Mouse (Mus musculus) liver, adult (tissue): ENCODE measurements around the gene Gm11733.

Experiments used
- GATA4 ChIP-seq: IDR thresholded peaks from 2 replicates; pipeline ENCODE4 v1.6.1; 2014; ENCODE audit warnings: mild to moderate bottlenecking, low read length; ENCODE audit not compliant: insufficient replicate concordance

Gene Gm11733

DNA sequence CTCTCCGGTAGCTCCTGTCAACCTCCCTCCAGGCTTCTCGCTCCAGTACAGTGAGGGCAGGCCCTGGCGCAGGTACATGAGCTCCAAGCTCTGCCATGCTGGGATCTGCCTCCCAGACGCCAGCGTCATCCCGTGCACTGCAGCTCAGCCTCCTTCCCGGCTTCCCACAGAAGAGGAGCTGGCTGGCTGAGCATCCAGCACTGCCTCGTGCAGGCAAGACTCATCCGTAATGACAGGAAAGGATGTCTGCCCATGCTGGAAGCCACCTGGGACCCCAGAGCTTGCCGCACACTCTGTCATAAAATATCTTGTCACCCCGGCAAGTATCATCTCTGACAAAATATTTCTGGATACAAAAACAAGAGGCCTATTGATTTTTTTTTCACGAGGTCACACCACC lies at the start of gene Gm11733:
Gene Gm11733 (plus strand): TSS at position 171 of the 400 bp plus-strand sequence.
- no peak for TF ChIP-seq GATA4

DNA sequence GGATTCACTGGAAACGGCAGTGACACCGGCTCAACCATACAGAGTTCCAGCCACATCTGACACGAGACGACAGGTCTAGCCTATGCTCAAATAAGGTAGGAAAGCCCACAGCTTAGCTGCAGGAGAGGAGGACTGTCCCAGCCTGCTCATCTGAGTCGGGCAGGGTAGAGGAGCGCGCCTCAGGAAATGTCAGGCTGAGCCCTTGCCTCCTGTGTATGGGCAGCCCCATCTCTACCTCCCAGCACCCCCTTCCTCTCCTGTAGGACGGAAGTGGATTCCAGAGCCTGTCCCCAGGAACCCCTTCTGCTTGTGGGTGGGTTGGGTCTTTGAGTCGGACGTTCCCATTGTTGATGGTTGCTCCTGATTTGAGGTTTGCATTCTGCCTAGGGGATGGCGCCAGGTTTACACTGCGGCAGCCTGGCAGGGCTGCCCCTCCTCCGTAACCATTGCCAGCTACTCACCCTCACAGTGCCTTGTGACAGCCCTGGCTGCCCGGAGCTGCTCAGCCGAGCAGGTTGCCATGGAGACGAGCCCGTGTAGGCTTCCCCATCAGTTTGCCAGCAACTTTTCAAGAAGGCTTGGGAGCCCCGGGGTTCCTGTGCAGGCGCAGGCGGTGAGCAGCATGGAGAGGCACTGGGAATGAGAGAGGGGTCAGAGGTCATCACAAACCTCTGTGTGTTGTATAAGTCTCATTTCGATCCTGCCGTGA lies 47.6 kb upstream of the Gm11733 start:
- TF ChIP-seq GATA4: no peak

DNA sequence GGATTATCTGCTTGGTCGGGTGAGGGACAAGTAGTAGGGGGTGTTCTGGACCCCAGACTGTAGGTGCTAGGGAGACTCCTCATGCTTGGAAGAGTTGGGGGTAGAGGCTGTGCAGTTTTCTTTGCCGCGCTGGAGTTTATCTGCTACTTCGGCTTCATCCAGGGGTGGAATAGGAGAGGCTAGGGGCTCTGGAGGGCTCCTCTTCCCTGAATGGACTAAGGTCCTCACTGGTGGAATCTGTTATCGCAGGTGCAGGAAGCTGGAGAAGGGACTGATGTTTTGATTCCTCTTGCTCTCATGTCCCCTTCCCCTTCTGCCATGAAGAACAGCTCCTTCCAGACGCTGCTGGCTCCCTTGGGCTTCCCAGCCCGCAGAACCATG lies 47.1 kb upstream of the Gm11733 start:
- no peak for TF ChIP-seq GATA4

- no peak for TF ChIP-seq GATA4
These were observed 45.8 kb upstream of the Gm11733 start for GRCm38 (mm10) chr11:117438363-117438762.

DNA sequence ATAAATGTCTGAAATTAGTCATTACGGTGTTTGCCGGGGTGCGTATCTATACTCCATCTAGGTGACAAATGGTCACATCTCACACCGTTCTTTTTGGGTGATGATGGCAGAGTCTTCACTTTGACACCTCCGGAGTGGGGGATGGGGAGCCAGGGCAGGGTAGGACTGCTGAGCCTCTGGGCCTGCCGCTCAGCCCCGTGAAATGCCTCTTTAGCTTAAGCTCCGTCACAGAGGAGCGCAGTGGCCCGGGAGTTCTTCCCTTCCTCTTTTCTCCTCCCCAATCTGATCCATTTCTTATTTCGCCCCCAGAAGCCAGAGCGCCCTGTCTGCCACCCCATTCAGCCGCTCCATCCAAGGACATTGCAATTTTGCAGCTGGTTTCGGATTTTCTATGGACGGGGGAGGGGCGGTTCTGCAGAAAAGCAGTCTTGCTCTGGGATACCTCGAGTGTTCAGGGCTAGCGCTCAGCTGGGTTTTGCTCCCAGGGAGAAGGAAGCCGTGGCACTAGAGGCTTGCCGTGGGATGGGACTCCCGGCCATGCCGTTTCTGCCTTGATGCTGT lies 43.2 kb upstream of the Gm11733 start:
- no peak for TF ChIP-seq GATA4

GRCm38 (mm10) chr11:117444090-117444489 lies 40.1 kb upstream of the Gm11733 start:
- TF ChIP-seq GATA4: no peak

- TF ChIP-seq GATA4: no peak
These were observed 38.5 kb upstream of the Gm11733 start for GRCm38 (mm10) chr11:117445707-117446106.

- TF ChIP-seq GATA4: no peak
These were observed 30.1 kb upstream of the Gm11733 start for GRCm38 (mm10) chr11:117454086-117454485.

DNA sequence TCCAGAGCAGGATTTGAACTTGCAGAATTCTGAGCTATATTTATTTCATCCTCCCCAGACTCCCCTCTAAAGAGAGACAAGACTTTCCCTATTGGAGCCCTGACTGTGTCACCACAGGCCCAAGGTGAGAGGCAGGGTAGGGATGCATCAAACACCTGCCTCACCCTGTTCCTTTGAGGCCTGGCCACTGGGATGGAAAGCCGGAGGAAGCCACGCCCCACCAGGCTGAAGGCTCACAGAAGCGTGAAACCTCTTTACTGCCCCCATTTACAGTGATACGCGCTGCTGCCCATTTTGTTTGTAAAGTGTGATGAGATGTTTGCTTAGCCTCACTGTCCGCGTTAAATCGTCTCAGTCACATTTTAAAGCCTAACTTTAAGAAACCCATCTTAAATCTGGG lies 25.0 kb upstream of the Gm11733 start:
- TF ChIP-seq GATA4: no peak

DNA sequence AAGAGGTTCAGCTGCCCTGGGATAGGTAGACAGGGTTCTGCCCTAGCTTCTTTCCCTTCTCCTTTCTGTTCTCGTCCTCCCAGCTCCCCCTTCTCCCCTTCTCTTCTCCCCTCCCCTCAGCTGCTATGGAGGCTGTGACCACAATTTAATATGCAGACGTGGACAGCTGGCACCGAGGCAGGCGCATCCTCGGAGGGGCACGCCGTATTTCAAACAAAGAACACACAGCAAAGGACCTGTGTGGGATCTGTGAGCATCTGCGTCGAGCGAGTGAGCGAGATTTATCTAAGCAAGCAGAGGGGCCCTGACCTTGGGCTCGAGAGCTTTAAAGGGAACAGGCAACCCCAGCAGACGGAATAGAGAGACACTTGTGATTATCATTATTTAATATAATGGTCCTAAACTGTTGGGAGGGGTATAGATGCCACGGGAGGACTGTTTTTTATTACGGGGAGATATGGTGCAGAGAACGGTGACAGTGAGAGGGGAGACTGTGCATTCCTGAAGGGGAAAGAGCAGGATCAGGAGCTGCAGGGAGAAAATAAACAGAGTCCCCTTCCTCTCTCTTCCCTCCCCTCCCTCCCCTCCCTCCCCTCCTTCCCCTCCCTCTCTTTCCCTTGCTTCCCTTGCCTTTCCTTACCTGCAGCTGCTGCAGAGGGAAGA lies 21.8 kb upstream of the Gm11733 start:
- no peak for TF ChIP-seq GATA4

DNA sequence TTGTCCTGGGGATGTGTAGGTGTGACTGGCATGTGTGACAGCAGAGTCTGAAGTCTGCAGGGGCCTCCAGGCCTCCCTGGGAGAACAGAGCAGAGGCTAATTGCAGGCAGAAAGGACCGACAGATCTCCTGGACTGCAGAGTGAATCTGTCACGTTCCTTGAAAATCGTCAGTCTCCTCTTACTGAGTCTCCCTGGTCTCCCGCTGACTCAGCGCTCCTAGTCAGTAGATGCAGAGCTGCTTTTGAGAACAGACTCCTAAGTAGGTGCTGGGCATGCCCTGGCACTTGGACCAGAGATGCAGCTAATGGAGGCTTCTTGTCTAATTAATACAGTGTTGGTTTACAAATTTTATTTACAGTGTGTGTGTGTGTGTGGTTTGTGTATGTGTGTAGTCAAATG lies 17.9 kb upstream of the Gm11733 start:
- no peak for TF ChIP-seq GATA4

- TF ChIP-seq GATA4: no peak
These were observed 17.3 kb upstream of the Gm11733 start for GRCm38 (mm10) chr11:117466911-117467310.

DNA sequence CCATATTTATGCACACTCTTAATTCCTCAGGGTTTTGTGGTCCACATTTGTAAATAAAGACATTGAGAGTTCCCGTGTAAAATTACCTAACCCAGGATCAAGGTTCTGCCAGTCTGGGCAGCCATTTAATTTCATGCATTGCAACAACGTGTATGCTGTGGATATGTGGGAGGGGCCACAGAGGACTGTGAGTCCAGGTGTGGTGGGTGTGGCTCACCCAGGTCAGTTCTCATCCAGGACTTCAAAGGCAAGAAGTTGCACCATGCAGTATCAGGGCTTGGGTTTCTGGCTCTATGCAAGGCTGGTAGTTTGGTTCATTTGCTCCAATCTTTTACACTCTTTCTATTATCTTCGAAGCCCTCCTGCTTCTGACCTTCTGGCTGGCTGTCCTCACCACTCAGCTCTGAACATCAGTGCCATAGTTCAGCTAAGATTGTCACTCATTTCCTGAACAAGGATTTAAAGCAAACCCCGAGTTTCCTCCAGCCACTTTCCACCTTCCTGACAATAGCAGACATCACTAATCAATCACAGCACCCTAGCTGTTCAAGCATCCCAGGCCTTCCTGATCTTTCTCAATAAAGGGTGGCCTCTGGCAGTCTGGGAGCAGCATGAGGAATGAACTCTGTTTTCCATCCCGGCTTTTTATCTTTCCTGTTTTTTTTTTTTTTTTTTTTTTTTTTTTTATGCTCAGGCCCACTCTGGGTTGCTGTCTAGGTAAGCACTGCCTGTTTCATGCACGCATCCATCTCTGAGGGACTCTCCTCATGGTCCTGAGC lies 15.4 kb upstream of the Gm11733 start:
- no peak for TF ChIP-seq GATA4

GRCm38 (mm10) chr11:117469724-117470123 lies 14.4 kb upstream of the Gm11733 start:
- TF ChIP-seq GATA4: no peak

DNA sequence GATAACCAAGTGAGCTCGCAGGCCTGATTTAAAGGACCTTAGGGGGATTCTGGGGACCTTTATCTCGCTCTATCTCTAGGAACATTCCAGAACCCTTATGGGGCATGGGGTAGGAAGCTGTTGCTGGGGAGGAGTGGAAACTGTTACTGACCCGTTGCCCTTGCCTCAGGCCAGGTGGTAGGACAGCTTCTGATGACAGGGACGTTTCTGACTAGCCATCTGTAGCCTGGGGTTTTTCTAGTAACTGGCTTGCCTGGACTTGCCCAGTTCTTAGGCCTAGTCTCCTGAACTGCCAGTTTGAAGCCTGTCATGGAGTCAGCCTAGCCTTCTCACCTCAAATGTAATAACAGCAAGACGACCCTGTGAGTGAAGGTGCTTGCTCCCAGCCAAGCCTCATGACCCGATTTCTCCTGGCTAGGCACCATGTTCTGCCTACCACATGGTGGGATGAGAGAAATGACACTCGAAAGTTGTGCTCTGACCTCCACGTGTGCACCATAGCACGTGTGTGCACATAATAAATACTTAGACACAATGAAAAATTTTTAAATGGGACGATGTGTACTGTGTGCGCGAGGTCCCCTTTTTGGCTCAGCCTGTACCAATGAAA lies 13.5 kb upstream of the Gm11733 start:
- no peak for TF ChIP-seq GATA4
